33 mouse cellular contexts compared by ENCODE assay signal in the genomic region with DNA sequence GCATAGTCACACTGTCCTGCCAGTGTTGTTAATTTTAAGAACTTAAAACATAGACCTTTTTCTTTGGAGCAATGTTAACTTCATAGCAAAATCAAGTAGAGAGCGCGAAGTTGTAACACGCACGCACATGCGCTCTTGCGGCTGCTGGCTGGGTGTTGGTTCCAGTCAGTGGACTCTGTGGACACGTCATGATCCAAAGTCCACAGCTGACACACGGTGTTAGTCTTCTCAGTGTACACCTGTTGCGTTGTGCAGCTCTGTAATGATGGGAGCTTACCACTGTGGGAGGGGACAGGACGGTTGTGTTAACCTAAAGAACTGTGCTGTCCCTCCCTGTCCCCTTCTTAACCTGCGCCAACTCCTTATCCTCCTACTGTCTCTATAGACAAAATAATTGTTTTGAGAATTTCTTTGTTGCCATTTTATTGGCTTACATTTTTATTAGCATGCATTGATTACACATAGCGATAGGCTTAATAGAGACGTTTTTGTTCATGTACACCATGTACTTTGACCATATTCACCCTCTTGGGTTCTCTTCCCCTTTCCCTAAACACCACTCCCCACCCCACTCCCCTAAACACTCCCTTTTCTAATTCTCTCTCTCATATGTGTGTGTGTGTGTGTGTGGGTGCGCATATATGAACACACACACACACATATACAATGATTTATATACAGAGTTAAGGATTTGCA. TPM values are rescaled to one million over a fixed set of nuclear protein-coding genes. Genes with fewer than 3 reads are reported as not detected.
DNase-seq lines count a peak whose midpoint lies in the region; ATAC-seq lines count a peak whose summit lies in the region.
"Had no signal": no experiment of that assay in that cellular context is flagged by ENCODE, and none has a peak within 500 bp of the region (broad histone marks: within the 10 kb centered on the region; RNA-seq: fewer than 3 reads in every experiment).

No protein-coding gene starts in this region.

- no peak overlapping the region for H3K4me3 ChIP-seq in kidney, embryonic 15.5 days (replicated peaks)
- H3K4me3 ChIP-seq: hindbrain, embryonic 12.5 days; limb, embryonic 10.5 days; limb, embryonic 15.5 days had no signal

- no peaks in the 10 kb centered on the region for H3K4me1 ChIP-seq in kidney, embryonic 15.5 days
- H3K4me1 ChIP-seq: hindbrain, embryonic 12.5 days; limb, embryonic 15.5 days had no signal

- no peak for ATAC-seq in kidney, embryonic 15.5 days (replicated peaks; ENCODE audit: low FRiP score)
- ATAC-seq: activated CD4-positive, CD25-positive, alpha-beta regulatory T cell, adult 4 months; forebrain, embryonic 14.5 days; hindbrain, postnatal 0 days had no signal

- peak; percentile 47 for DNase-seq in kidney, adult 11 months
- peak; percentile 24 to 39 for DNase-seq in kidney, postnatal 25 days
- no peak for DNase-seq in kidney, postnatal 14 days
- DNase-seq in large intestine, adult 2 months (ENCODE audit: low read depth, low spot score): peak; percentile 93
- no peak for DNase-seq in ovary, adult 18-20 months (ENCODE audit: low spot score)
- no peak for DNase-seq in heart, adult 8-10 months (ENCODE audit: low spot score)
- DNase-seq: adrenal gland, adult 8-10 months; cerebellum, adult 8-10 months; cerebellum, postnatal 25 days; gastrocnemius, postnatal 25 days; heart, postnatal 36 days; lung, embryonic 14.5 days; lung, postnatal 14 days; midbrain, embryonic 14.5 days; right cerebral cortex, postnatal 4 days had no signal

- H3K9me3 ChIP-seq in kidney, embryonic 15.5 days (replicated peaks): no peaks in the 10 kb centered on the region
- H3K9me3 ChIP-seq: hindbrain, embryonic 12.5 days; limb, embryonic 10.5 days; limb, embryonic 15.5 days had no signal

- no peaks in the 10 kb centered on the region for H3K27me3 ChIP-seq in kidney, embryonic 15.5 days
- H3K27me3 ChIP-seq: CH12.LX; hindbrain, embryonic 12.5 days; limb, embryonic 15.5 days had no signal

- H3K4me2 ChIP-seq in kidney, embryonic 15.5 days: no peak overlapping the region
- H3K4me2 ChIP-seq: heart, embryonic 11.5 days; hindbrain, embryonic 12.5 days; limb, embryonic 15.5 days; lung, embryonic 14.5 days had no signal

- H3K36me3 ChIP-seq in kidney, embryonic 15.5 days: no peaks in the 10 kb centered on the region
- H3K36me3 ChIP-seq: hindbrain, embryonic 12.5 days; limb, embryonic 10.5 days; limb, embryonic 15.5 days had no signal

- WGBS in kidney, embryonic 15.5 days: 91% methylated on average over 14 of the region's 14 CpGs
- 45% methylated on average over 14 of the region's 14 CpGs for WGBS in large intestine, adult 2 months

- H3K9ac ChIP-seq in kidney, embryonic 15.5 days: no peak overlapping the region
- H3K9ac ChIP-seq: hindbrain, embryonic 12.5 days; limb, embryonic 15.5 days; liver, embryonic 14.5 days; lung, embryonic 14.5 days had no signal

- no peak overlapping the region for H3K27ac ChIP-seq in kidney, embryonic 15.5 days
- H3K27ac ChIP-seq: hindbrain, embryonic 12.5 days; hindbrain, postnatal 0 days; kidney, postnatal 0 days; limb, embryonic 10.5 days; limb, embryonic 15.5 days; liver, embryonic 14.5 days had no signal

RNA-seq across cellular contexts. Expression of a gene that starts 11.3 kb away (rescaled TPM):
- 18.3 and 20.1 TPM in 2 replicates for polyA plus RNA-seq in kidney, embryonic 15.5 days (2015; fragmentation: Nextera tagmentation; extraction: Ambion mirVana)
- 10.4 and 18.4 TPM in 2 replicates for polyA plus RNA-seq in large intestine, adult 2 months (2012; rRNA removed)
- 10 to 100 TPM; 12.5 to 19.0 (median 17.0) TPM for total RNA-seq in heart, adult 8-10 months (2022)
- total RNA-seq: monocyte, adult 5-6 weeks; neutrophil, adult 5-6 weeks had no signal
- polyA plus RNA-seq: activated CD4-positive, CD25-positive, alpha-beta regulatory T cell, adult 4 months had no signal

RNA-seq across cellular contexts. Expression of a gene that starts 47.8 kb away (rescaled TPM):
- polyA plus RNA-seq in kidney, embryonic 15.5 days (2015; fragmentation: Nextera tagmentation; extraction: Ambion mirVana): 17.5 and 18.3 TPM in 2 replicates
- polyA plus RNA-seq in large intestine, adult 2 months (2012; rRNA removed): 11.7 and 16.2 TPM in 2 replicates
- total RNA-seq in heart, adult 8-10 months (2022): 10 to 100 TPM; 17.9 to 21.6 (median 19.2) TPM

RNA-seq across cellular contexts. Expression of a gene that starts 57.3 kb away (rescaled TPM):
- polyA plus RNA-seq in kidney, embryonic 15.5 days (2015; fragmentation: Nextera tagmentation; extraction: Ambion mirVana): not detected in 2 replicates
- polyA plus RNA-seq in large intestine, adult 2 months (2012; rRNA removed): not detected in 2 replicates
- 1 to 10 TPM in 1 of 4 experiments, under 1 TPM in 3; 0.44 to 1.2 (median 0.56) TPM for total RNA-seq in heart, adult 8-10 months (2022)
- total RNA-seq: adrenal gland, adult 8-10 months; CH12.LX; gastrocnemius, adult 18-20 months; gastrocnemius, postnatal 25 days; heart, postnatal 36 days; hindbrain, postnatal 0 days; left cerebral cortex, postnatal 10 days; monocyte, adult 5-6 weeks; neutrophil, adult 5-6 weeks had no signal
- polyA plus RNA-seq: activated CD4-positive, CD25-positive, alpha-beta regulatory T cell, adult 4 months; C2C12; embryonic facial prominence, embryonic 11.5 days; forebrain, embryonic 14.5 days; frontal cortex, adult 2 months; hindbrain, embryonic 12.5 days; limb, embryonic 10.5 days; limb, embryonic 15.5 days; liver, embryonic 14.5 days; lung, embryonic 14.5 days; midbrain, embryonic 14.5 days had no signal

Comparison
In these comparisons a context has a peak if more than half of its experiments do, and no peak if none do; other contexts are left out.
1. DNase-seq: peak in kidney, adult 11 months (single experiment), kidney, postnatal 25 days (2 of 2) and large intestine, adult 2 months (single experiment); none in kidney, postnatal 14 days (single experiment), ovary, adult 18-20 months (single experiment) and heart, adult 8-10 months (single experiment).